Mouse (Mus musculus) kidney, embryonic 14.5 days (tissue): ENCODE data around the gene Ttyh3. TPM values are rescaled to one million over a fixed set of nuclear protein-coding genes. Genes with fewer than 3 reads are reported as not detected.

ENCODE experiments used
- ATAC-seq: fragments of 200-750 bp; cut with Nextera tagmentation; 2 replicates; pipeline ENCODE4 v1.8.0; 2017; ENCODE audit warnings: moderate number of reproducible peaks, mild to moderate bottlenecking, moderate TSS enrichment, moderate library complexity; ENCODE audit not compliant: low FRiP score, low TSS enrichment
- H3K27ac ChIP-seq: fragments of 300-500 bp; sonication (generic); 2 replicates; pipeline ENCODE4 v1.5.1; 2014; ENCODE audit warnings: low read depth, mild to moderate bottlenecking, low read length, moderate library complexity, mixed read lengths
- H3K27me3 ChIP-seq: fragments of 300-500 bp; sonication (generic); 2 replicates; pipeline ENCODE4 v1.6.1; 2014; ENCODE audit warnings: mild to moderate bottlenecking, low read length; ENCODE audit not compliant: control insufficient read depth, insufficient read depth
- H3K36me3 ChIP-seq: fragments of 300-500 bp; sonication (generic); 2 replicates; pipeline ENCODE4 v1.6.1; 2014; ENCODE audit warnings: low read length, mixed read lengths; ENCODE audit not compliant: control insufficient read depth, insufficient read depth
- H3K4me1 ChIP-seq: fragments of 300-500 bp; sonication (generic); 2 replicates; pipeline ENCODE4 v1.6.1; 2014; ENCODE audit warnings: low read length, mixed read lengths; ENCODE audit not compliant: control insufficient read depth, insufficient read depth
- H3K4me2 ChIP-seq: fragments of 300-500 bp; sonication (generic); replicated peaks from 2 replicates; pipeline ENCODE4 v1.6.1; 2014; ENCODE audit warnings: low read depth, mild to moderate bottlenecking, low read length
- H3K4me3 ChIP-seq: fragments of 300-500 bp; sonication (generic); 2 replicates; pipeline ENCODE4 v1.5.1; 2014; ENCODE audit warnings: mild to moderate bottlenecking, low read length
- H3K9ac ChIP-seq: fragments of 300-500 bp; sonication (generic); 2 replicates; pipeline ENCODE4 v1.6.1; 2014; ENCODE audit warnings: low read depth, mild to moderate bottlenecking, low read length, moderate library complexity
- H3K9me3 ChIP-seq: fragments of 300-500 bp; sonication (generic); 2 replicates; pipeline ENCODE4 v1.6.1; 2016; ENCODE audit warnings: low read length; ENCODE audit not compliant: control insufficient read depth
- WGBS: fragments of 180-500 bp; shearing (Covaris S2); extraction: QIAGEN DNeasy Blood & Tissue Kit; methylation state at CpG from one replicate; pipeline ENCODE4 v1.1.7; 2014; 5-methylcytosine and 5-hydroxymethylcytosine counted together
- polyA plus RNA-seq: library from polyadenylated mRNA; unstranded; fragments of >200 nt; fragmentation: Nextera tagmentation; extraction: Ambion mirVana; gene quantifications from 2 replicates; pipeline ENCODE4 v1.2.1, GENCODE M21; 2014

Gene Ttyh3
- 40.0 and 48.5 TPM in 2 replicates for polyA plus RNA-seq

DNA sequence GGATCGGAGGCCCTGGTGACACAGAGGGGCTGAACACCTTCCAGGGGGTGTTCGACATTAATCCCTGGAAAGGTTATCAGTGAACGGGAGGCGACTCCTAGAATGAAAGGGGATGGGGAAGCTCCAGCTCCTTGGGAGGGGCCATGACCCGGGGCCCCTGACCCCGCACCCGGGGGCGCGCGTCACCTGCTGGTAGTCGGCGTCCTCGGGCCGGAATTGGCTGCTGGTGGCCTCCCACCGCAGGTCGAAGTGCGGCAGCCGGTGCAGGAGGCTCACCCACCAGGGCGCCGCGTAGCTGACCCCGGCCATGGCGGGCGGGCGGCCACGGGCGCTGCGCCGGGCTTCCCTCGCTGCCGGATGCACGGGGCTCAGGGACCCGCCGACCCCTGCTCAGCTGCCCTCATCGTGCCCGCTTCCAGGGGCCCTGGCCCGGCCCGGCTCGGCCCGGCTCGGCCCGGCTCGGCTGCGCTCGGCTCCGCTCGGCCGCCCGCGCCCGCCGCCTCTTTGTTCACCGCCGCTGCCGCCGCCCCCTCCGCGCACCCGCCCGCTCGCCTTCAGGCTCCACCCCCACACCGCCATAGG, at the start of gene Ttyh3:
Gene Ttyh3, minus strand, starts transcription at position 513 of the 582 bp plus-strand sequence.
- 0% methylated on average over 24 of the region's 62 CpGs for WGBS
- peak; percentile 37; the same call in 1 of the 2 replicates for ATAC-seq
- no peaks in the 10 kb centered on the region for H3K9me3 ChIP-seq

GRCm38 (mm10) chr5:140695987-140696386, 47.2 kb upstream of the Ttyh3 start:
- ATAC-seq, result no peak
- Histone ChIP-seq H3K4me2 (no peak overlapping the region), H3K36me3 (peaks cover 53% of the 10 kb centered on the region), H3K9ac (no peak overlapping the region), H3K4me1 (peaks cover 1% of the 10 kb centered on the region; the same call in 1 of the 2 replicates), H3K27me3 (no peaks in the 10 kb centered on the region), H3K27ac (no peak overlapping the region), H3K9me3 (no peaks in the 10 kb centered on the region), H3K4me3 (no peak overlapping the region)
- WGBS, result 87% methylated on average over 7 of the region's 7 CpGs

More for the DNA sequence above, at the start of gene Ttyh3:
- Histone ChIP-seq H3K4me3 (peak within 1 kb of the TSS; percentile 97), H3K4me2 (peak within 1 kb of the TSS; percentile 95), H3K27me3 (no peaks in the 10 kb centered on the region), H3K9ac (peak within 1 kb of the TSS; percentile 99), H3K4me1 (peaks cover 40% of the 10 kb centered on the region), H3K27ac (peak within 1 kb of the TSS; percentile 88), H3K36me3 (peaks cover 15% of the 10 kb centered on the region; the same call in 1 of the 2 replicates)

GRCm38 (mm10) chr5:140688434-140688833, 39.6 kb upstream of the Ttyh3 start:
- Histone ChIP-seq H3K4me2 (no peak overlapping the region), H3K9me3 (no peaks in the 10 kb centered on the region), H3K27ac (no peak overlapping the region), H3K4me1 (no peaks in the 10 kb centered on the region), H3K27me3 (no peaks in the 10 kb centered on the region), H3K9ac (no peak overlapping the region), H3K36me3 (peaks cover 54% of the 10 kb centered on the region), H3K4me3 (no peak overlapping the region)
- 57% methylated on average over 3 of the region's 3 CpGs for WGBS
- ATAC-seq, result no peak

DNA sequence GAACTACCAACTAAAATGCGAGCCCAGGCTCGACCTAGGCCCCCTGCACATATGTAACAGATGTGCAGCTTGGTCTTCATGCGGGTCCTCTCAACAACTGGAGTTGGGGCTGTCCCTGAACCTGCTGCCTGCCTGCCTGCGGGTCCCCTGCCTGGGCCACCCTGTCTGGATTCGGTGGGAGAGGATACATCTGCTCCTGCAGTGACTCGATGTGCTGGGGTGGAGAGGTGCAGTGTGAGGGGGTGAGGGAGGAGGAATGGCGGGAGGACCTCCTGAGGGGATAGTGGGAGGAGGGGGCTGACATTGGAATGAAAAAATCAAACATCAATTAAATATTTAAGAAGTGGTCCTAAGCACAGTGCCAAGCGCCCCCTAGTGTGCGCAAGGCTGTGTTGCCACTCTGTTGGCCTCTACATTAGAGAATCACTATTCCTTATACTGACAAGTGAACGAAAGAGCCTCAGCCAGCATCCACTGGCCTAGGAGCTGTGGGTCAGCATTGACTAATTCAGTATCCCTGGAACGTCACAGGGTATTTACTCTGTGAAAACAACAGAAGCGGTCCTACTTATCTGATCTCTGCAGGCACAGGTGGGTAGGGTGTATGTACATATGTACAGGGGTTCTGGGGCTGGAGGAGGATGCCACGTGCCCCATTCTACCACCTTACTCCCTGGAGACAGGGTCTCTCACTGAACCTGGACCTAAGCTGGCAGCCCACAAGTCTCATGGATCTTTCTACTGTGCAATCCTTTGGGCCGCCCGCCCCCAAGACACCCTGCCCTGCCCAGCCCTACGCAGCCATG, 35.7 kb upstream of the Ttyh3 start:
- H3K27me3 ChIP-seq, result no peaks in the 10 kb centered on the region
- peak; percentile 45; the same call in 1 of the 2 replicates for ATAC-seq
- no peak overlapping the region for H3K27ac ChIP-seq
- no peaks in the 10 kb centered on the region for H3K4me1 ChIP-seq
- 63% methylated on average over 16 of the region's 16 CpGs for WGBS
- no peaks in the 10 kb centered on the region for H3K9me3 ChIP-seq
- peaks cover 36% of the 10 kb centered on the region for H3K36me3 ChIP-seq
- no peak overlapping the region for H3K4me3 ChIP-seq
- H3K4me2 ChIP-seq, result no peak overlapping the region
- H3K9ac ChIP-seq, result no peak overlapping the region

DNA sequence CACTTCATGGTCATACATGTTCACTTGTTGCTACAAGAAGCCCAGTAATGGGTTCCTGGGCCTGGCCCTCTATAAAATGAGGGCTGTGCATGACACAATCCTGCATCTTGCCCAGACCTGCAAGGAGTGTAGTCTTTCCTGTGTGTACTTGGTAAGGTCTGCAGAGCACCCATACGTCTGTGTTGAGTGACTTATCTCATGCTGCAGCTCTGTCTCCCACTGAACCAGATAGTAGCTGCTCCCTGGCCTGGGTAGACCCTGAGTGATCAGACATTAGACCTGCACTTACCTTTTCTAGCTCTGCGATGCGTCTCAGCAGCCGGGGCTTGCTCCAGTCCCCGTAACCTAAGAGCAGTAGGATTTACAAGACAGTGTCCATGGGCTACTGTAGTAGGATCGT, 33.3 kb upstream of the Ttyh3 start:
- H3K9me3 ChIP-seq, result no peaks in the 10 kb centered on the region
- no peaks in the 10 kb centered on the region for H3K4me1 ChIP-seq
- H3K4me2 ChIP-seq, result no peak overlapping the region
- WGBS, result 96% methylated on average over 6 of the region's 6 CpGs
- no peak overlapping the region for H3K4me3 ChIP-seq
- no peak overlapping the region for H3K27ac ChIP-seq
- no peak for ATAC-seq
- H3K9ac ChIP-seq, result no peak overlapping the region
- H3K36me3 ChIP-seq, result peaks cover 32% of the 10 kb centered on the region
- no peaks in the 10 kb centered on the region for H3K27me3 ChIP-seq

DNA sequence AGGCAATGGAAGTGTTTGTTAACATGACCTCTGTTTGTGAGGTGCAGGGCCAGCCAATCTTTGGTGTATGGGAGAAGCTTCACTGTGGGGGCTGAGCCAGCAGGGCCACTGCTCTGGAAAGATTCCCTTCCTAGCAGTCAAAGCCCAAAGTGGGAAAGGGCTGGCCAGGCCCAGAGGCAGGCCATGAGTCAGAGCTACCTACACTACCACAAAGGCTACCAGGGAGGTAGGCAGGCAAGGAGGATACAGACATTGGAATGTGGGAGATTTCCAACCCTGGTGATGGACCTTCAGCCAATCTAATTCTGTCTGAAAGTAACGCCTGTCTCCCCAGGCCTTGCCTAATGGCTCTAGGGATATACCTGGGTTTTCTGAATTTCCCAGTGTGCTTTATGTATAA, 32.1 kb upstream of the Ttyh3 start:
- Histone ChIP-seq H3K27me3 (no peaks in the 10 kb centered on the region), H3K4me1 (no peaks in the 10 kb centered on the region), H3K27ac (no peak overlapping the region), H3K36me3 (peaks cover 34% of the 10 kb centered on the region), H3K9me3 (no peaks in the 10 kb centered on the region), H3K9ac (no peak overlapping the region), H3K4me3 (no peak overlapping the region), H3K4me2 (no peak overlapping the region)
- 86% methylated on average over 1 of the region's 1 CpGs for WGBS
- ATAC-seq, result no peak

GRCm38 (mm10) chr5:140680051-140680450, 31.2 kb upstream of the Ttyh3 start:
- no peak overlapping the region for H3K27ac ChIP-seq
- peaks cover 33% of the 10 kb centered on the region for H3K36me3 ChIP-seq
- H3K4me2 ChIP-seq, result no peak overlapping the region
- WGBS, result 96% methylated on average over 6 of the region's 6 CpGs
- H3K27me3 ChIP-seq, result no peaks in the 10 kb centered on the region
- H3K4me3 ChIP-seq, result no peak overlapping the region
- no peaks in the 10 kb centered on the region for H3K4me1 ChIP-seq
- no peak overlapping the region for H3K9ac ChIP-seq
- no peak for ATAC-seq
- H3K9me3 ChIP-seq, result no peaks in the 10 kb centered on the region

GRCm38 (mm10) chr5:140677137-140677536, 28.3 kb upstream of the Ttyh3 start:
- H3K4me1 ChIP-seq, result no peaks in the 10 kb centered on the region
- 84% methylated on average over 6 of the region's 6 CpGs for WGBS
- no peak overlapping the region for H3K9ac ChIP-seq
- H3K27me3 ChIP-seq, result no peaks in the 10 kb centered on the region
- ATAC-seq, result no peak
- peaks cover 36% of the 10 kb centered on the region for H3K36me3 ChIP-seq
- no peak overlapping the region for H3K4me2 ChIP-seq
- H3K4me3 ChIP-seq, result no peak overlapping the region
- H3K27ac ChIP-seq, result no peak overlapping the region
- H3K9me3 ChIP-seq, result no peaks in the 10 kb centered on the region

DNA sequence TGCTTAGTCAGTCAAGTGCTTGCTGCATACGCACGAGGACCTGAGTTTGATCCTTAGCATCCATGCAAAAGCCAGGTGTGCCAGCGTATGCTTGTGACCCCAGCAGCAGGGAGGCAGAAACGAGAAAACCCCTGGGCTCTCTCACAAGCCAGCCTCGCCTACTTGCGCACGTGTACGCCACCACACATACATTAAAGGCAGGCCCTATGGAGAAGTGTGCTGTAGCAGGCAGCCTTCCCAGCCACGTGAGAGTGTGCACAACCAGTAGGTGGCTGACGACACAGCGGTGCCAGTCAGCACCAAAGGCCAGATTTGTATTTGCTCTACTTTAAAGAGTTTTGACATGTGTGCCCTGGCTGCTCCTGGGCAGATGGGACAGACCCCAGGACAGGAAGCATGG, 26.8 kb upstream of the Ttyh3 start:
- H3K27ac ChIP-seq, result no peak overlapping the region

More for the DNA sequence above, 26.8 kb upstream of the Ttyh3 start:
- Histone ChIP-seq H3K9ac (no peak overlapping the region), H3K36me3 (peaks cover 38% of the 10 kb centered on the region), H3K27me3 (no peaks in the 10 kb centered on the region), H3K4me1 (no peaks in the 10 kb centered on the region), H3K9me3 (no peaks in the 10 kb centered on the region), H3K4me3 (no peak overlapping the region), H3K4me2 (no peak overlapping the region)
- 90% methylated on average over 11 of the region's 11 CpGs for WGBS
- ATAC-seq, result no peak
